Mouse (Mus musculus) embryonic facial prominence, embryonic 14.5 days (tissue): ENCODE data around the gene Jarid2. TPM values are rescaled to one million over a fixed set of nuclear protein-coding genes. Genes with fewer than 3 reads are reported as not detected.

Source experiments
- ATAC-seq: fragments of 200-750 bp; cut with Nextera tagmentation; 2 replicates; pipeline ENCODE4 v1.8.0; 2017; ENCODE audit warnings: low read depth, moderate number of reproducible peaks, moderate TSS enrichment
- DNase-seq: peaks from one replicate; pipeline ENCODE4 v3.0.0-alpha.2; 2015; ENCODE audit warnings: low spot score
- H3K27ac ChIP-seq: fragments of 300-500 bp; sonication (generic); replicated peaks from 2 replicates; pipeline ENCODE4 v1.5.1; 2014; ENCODE audit warnings: low read depth, mild to moderate bottlenecking, low read length, moderate library complexity
- H3K27me3 ChIP-seq: fragments of 300-500 bp; sonication (generic); replicated peaks from 2 replicates; pipeline ENCODE4 v1.6.1; 2014; ENCODE audit warnings: low read length; ENCODE audit not compliant: control insufficient read depth, insufficient read depth
- H3K36me3 ChIP-seq: fragments of 300-500 bp; sonication (generic); 2 replicates; pipeline ENCODE4 v1.6.1; 2014; ENCODE audit warnings: low read length, mixed read lengths; ENCODE audit not compliant: control insufficient read depth, insufficient read depth
- H3K4me1 ChIP-seq: fragments of 300-500 bp; sonication (generic); 2 replicates; pipeline ENCODE4 v1.6.1; 2014; ENCODE audit warnings: antibody characterized with exemption, low read length; ENCODE audit not compliant: control insufficient read depth, insufficient read depth
- H3K4me2 ChIP-seq: fragments of 300-500 bp; sonication (generic); 2 replicates; pipeline ENCODE4 v1.6.1; 2014; ENCODE audit warnings: low read depth, mild to moderate bottlenecking, low read length, moderate library complexity, mixed read lengths
- H3K4me3 ChIP-seq: fragments of 300-500 bp; sonication (generic); 2 replicates; pipeline ENCODE4 v1.5.1; 2014; ENCODE audit warnings: low read depth, mild to moderate bottlenecking, low read length
- H3K9ac ChIP-seq: fragments of 300-500 bp; sonication (generic); 2 replicates; pipeline ENCODE4 v1.6.1; 2014; ENCODE audit warnings: low read depth, mild to moderate bottlenecking, low read length, moderate library complexity, mixed read lengths
- H3K9me3 ChIP-seq: fragments of 300-500 bp; sonication (generic); 2 replicates; pipeline ENCODE4 v1.6.1; 2016; ENCODE audit warnings: low read length; ENCODE audit not compliant: control insufficient read depth
- WGBS: fragments of 180-500 bp; shearing (Covaris S2); extraction: QIAGEN DNeasy Blood & Tissue Kit; methylation state at CpG from one replicate; pipeline ENCODE4 v1.1.7; 2014; 5-methylcytosine and 5-hydroxymethylcytosine counted together
- polyA plus RNA-seq: library from polyadenylated mRNA; unstranded; fragments of >200 nt; fragmentation: Nextera tagmentation; extraction: Ambion mirVana; gene quantifications from 2 replicates; pipeline ENCODE4 v1.2.1, GENCODE M21; 2014

Gene Jarid2
- polyA plus RNA-seq, 1 experiment from 2014 or later, result 16.1 TPM

DNA sequence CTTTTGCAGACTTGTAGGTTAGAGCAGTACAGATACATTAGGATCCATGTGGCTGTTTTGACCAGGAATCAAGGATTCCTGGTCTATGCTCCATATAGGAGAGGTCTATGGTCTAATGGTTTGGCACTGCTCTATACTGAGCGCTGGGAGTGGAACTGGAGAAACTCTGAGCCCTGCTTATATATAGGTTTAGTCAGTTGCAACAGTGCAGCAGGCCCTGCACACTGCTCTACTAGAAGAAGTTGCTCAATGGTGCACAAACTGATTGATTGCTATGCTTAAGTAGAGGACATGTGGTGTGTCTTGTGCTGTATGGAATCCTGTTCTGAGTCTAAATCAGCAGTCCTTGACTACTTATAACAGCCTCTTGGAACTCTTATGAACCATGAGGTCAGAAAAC, 31.5 kb downstream of the Jarid2 start:
- H3K4me3 ChIP-seq, result no peak overlapping the region
- no peaks in the 10 kb centered on the region for H3K9me3 ChIP-seq
- H3K4me1 ChIP-seq, result no peaks in the 10 kb centered on the region
- no peak overlapping the region for H3K4me2 ChIP-seq
- 96% methylated on average over 1 of the region's 1 CpGs for WGBS
- H3K36me3 ChIP-seq, result peaks cover 2% of the 10 kb centered on the region; the same call in 1 of the 2 replicates
- H3K9ac ChIP-seq, result no peak overlapping the region
- no peak for DNase-seq
- H3K27ac ChIP-seq, result no peak overlapping the region
- H3K27me3 ChIP-seq, result no peaks in the 10 kb centered on the region
- no peak for ATAC-seq

DNA sequence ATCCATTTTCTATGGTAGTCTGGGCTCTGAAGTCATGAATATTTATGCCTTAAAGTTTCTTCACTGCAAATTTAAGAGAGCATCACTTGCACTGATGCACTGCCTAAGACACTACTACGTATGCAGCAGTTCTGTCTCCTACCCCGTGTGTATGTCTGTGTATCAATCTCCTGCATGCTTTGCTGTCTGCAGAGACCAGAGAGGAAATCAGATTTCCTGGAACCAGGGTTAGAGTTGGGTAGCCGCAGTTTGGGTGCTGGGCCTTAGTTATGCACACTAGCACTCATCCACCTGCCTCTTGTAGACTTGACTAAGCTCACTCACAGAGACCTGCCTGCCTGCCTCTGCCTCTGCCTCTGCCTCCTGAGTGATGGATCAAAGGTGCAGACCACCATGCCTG, 33.8 kb downstream of the Jarid2 start:
- DNase-seq (no peak), ATAC-seq (no peak)
- H3K4me3 ChIP-seq, result no peak overlapping the region
- H3K36me3 ChIP-seq, result peaks cover 2% of the 10 kb centered on the region; the same call in 1 of the 2 replicates
- H3K27me3 ChIP-seq, result no peaks in the 10 kb centered on the region
- H3K27ac ChIP-seq, result no peak overlapping the region
- 71% methylated on average over 3 of the region's 3 CpGs for WGBS
- no peak overlapping the region for H3K4me2 ChIP-seq
- H3K4me1 ChIP-seq, result no peaks in the 10 kb centered on the region
- no peak overlapping the region for H3K9ac ChIP-seq
- H3K9me3 ChIP-seq, result no peaks in the 10 kb centered on the region

DNA sequence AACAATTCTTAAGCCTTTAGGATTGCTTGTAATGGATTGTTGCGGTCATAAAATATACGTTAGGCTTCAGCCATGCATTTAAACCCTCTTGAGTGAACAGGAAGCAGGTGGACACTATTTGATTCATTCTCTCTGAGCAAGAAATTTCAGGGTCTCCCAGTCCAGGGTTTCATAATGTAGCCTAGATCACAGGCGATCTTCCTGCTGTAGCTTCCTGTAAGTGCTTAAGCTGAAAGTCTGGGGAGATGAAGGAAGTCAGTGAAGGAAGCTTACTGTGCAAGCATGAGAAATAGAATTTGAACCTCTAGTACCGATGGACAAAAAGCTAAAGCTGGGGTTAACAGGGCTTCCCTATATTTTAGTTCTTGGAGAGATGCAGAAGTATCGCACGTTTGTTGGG, 38.5 kb downstream of the Jarid2 start:
- no peak for DNase-seq
- WGBS, result 79% methylated on average over 6 of the region's 6 CpGs
- H3K4me3 ChIP-seq, result no peak overlapping the region
- peaks cover 8% of the 10 kb centered on the region; the same call in 1 of the 2 replicates for H3K4me1 ChIP-seq
- H3K9me3 ChIP-seq, result no peaks in the 10 kb centered on the region
- H3K27ac ChIP-seq, result no peak overlapping the region
- no peak overlapping the region for H3K4me2 ChIP-seq
- no peak overlapping the region for H3K9ac ChIP-seq
- no peaks in the 10 kb centered on the region for H3K27me3 ChIP-seq
- peaks cover 2% of the 10 kb centered on the region; the same call in 1 of the 2 replicates for H3K36me3 ChIP-seq
- ATAC-seq, result no peak

DNA sequence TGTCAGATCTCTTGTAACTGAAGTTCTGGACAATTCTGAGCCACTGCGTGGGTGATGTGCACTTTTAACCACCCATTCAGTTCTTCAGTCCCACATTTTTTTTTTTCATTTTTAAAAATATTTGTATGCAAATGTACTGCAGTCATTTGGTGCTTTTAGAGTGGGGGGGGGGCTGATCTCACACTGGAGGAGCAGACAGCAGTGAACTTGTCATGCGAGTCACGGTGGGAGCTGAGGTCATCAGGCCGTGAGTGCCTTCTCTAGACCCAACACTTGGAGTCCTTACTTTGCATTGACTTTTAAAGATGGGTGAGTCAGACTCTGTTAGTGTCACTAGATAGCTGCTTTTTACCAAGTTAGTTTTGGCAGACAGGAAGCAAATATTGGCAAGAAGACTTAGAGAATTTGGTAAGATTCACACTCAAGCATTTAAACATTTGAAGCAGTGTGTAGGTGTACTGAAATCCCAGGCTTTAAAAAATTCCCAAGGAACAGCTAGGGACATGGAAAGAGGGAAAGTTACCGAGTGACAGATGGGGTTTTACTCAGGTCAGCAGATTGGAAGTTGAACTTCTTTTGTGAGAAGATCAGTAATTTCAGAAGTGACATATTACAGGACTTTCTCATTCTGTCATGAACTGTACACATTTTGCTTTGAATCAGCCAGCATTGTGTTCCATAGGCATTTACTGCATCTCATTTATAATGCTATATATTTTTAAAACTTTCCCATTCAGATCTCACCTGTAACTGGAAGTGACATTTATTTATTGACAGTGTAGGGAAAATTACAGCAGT, 41.7 kb downstream of the Jarid2 start:
- H3K9ac ChIP-seq, result no peak overlapping the region
- H3K4me1 ChIP-seq, result peaks cover 8% of the 10 kb centered on the region; the same call in 1 of the 2 replicates
- no peaks in the 10 kb centered on the region for H3K27me3 ChIP-seq
- WGBS, result 60% methylated on average over 5 of the region's 5 CpGs
- no peaks in the 10 kb centered on the region for H3K9me3 ChIP-seq
- H3K4me3 ChIP-seq, result no peak overlapping the region
- DNase-seq (no peak), ATAC-seq (no peak)
- no peak overlapping the region for H3K27ac ChIP-seq
- no peak overlapping the region for H3K4me2 ChIP-seq
- H3K36me3 ChIP-seq, result no peaks in the 10 kb centered on the region

DNA sequence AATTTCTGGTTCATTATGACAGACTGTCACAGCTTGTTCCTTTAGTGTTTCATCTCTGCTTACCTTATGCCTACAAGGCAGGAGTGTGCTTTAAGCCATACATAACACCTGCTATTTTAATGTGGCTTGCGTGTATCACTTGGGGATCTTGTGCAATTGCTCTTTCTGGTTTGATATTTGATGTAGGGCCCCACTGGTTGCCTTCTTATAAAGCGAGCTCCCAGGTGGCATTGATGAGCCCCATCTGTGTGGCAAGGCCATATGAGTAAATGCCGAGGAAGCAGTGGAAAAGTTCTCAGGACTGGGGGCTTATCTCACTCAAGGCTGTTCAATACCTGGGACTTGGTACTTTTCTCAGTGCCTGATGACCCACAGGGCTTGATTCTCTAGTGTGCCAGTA, 43.5 kb downstream of the Jarid2 start:
- Histone ChIP-seq H3K4me3 (no peak overlapping the region), H3K9ac (no peak overlapping the region), H3K4me1 (peaks cover 8% of the 10 kb centered on the region; the same call in 1 of the 2 replicates), H3K4me2 (no peak overlapping the region), H3K27ac (no peak overlapping the region), H3K9me3 (no peaks in the 10 kb centered on the region), H3K36me3 (no peaks in the 10 kb centered on the region), H3K27me3 (no peaks in the 10 kb centered on the region)
- no peak for ATAC-seq
- 81% methylated on average over 3 of the region's 3 CpGs for WGBS
- no peak for DNase-seq

DNA sequence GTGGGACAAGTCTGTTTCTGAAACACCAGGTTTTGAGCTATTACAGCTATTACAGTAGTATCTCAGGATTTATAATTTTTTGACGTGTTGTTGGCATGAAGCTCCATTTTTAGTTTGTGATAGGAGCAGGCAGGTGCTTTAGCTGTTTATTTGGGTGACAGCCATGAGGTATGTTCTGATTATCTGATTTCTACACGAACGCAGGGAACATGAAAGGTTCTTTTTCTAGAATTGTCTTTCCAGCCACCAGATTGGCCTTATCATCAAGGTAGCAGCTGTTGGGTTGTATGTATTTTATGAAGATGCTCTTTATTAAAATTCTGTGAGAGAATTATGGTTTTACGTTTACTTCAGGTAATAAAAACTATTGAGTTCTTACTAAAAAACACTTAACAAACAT, 45.1 kb downstream of the Jarid2 start:
- no peak overlapping the region for H3K4me2 ChIP-seq
- no peaks in the 10 kb centered on the region for H3K27me3 ChIP-seq
- WGBS, result 83% methylated on average over 4 of the region's 4 CpGs
- H3K4me1 ChIP-seq, result peaks cover 13% of the 10 kb centered on the region; the same call in 1 of the 2 replicates
- no peak overlapping the region for H3K27ac ChIP-seq
- no peaks in the 10 kb centered on the region for H3K9me3 ChIP-seq
- ATAC-seq, result no peak
- no peak for DNase-seq
- no peaks in the 10 kb centered on the region for H3K36me3 ChIP-seq
- H3K4me3 ChIP-seq, result no peak overlapping the region
- no peak overlapping the region for H3K9ac ChIP-seq

DNA sequence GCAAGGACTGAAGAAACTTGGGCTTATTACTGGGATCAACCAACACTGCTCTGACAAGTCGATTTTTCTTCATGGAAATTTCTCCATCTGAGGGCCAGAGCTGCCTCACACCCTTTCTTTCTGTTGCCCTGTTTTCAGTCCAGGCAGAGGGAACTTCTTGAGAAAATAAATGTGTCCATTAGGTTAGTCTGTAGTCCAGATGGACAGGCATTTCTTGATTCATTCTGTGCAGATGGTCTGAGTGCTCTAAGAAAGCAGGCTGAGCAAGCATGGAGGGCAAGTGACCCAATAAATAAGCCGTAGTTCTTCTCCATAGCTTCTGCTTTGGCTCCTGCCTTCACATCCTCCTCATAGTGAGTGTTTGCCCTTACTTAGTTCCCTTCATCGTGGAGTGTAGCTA, 46.1 kb downstream of the Jarid2 start:
- Histone ChIP-seq H3K36me3 (no peaks in the 10 kb centered on the region), H3K4me3 (no peak overlapping the region), H3K27ac (no peak overlapping the region), H3K4me2 (no peak overlapping the region), H3K9me3 (no peaks in the 10 kb centered on the region), H3K27me3 (no peaks in the 10 kb centered on the region), H3K9ac (no peak overlapping the region), H3K4me1 (0 out of 2 replicates have a peak, but pooled peaks cover 8% of the 10 kb centered on the region)
- no peak for ATAC-seq
- WGBS, result 79% methylated on average over 3 of the region's 3 CpGs
- DNase-seq, result no peak

DNA sequence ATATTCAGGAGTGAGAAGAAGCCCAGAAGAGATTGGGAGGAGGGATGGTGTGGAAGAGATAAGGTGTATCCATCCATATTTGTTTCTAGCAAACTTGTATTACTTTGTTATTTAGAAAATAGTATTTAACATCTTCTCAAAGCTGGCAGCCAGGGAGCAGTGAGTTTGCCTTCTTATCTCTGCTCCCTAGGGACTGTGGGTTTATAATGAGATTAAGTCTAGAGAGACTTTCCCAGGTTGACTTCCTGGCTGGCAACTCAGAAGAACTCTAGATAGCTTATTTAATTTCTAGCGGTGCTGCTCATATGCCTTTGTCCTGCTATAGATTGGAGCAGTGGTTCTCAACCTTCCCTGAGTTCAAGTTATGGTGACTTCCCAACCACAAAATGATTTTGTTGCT, 51.2 kb downstream of the Jarid2 start:
- Histone ChIP-seq H3K9me3 (no peaks in the 10 kb centered on the region), H3K4me1 (peaks cover 14% of the 10 kb centered on the region; the same call in 1 of the 2 replicates), H3K9ac (no peak overlapping the region), H3K4me3 (no peak overlapping the region), H3K4me2 (no peak overlapping the region), H3K27me3 (no peaks in the 10 kb centered on the region), H3K36me3 (no peaks in the 10 kb centered on the region), H3K27ac (no peak overlapping the region)
- DNase-seq (peak; percentile 41), ATAC-seq (no peak)
- 68% methylated on average over 1 of the region's 1 CpGs for WGBS

DNA sequence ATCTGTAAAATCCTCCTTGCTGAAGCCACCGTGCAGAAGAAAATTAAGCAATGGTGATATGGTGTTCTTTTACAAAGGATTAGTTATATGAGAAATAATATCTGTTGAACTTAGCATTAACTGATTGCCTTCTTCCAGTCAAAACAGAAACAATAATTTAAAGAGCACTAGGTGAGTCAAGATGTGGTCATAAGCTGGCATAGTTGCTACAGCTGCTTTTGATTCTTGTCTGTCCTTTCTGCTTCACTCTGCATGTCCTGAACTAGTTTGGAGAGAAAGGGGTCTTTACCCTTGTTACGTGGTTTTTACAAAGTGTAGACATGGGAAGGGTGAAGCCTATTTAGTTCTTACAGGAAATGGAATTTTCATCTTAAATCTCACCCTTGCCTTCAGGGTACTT, 51.9 kb downstream of the Jarid2 start:
- Histone ChIP-seq H3K27me3 (no peaks in the 10 kb centered on the region), H3K4me2 (no peak overlapping the region), H3K9me3 (no peaks in the 10 kb centered on the region), H3K4me1 (peaks cover 15% of the 10 kb centered on the region; the same call in 1 of the 2 replicates), H3K36me3 (no peaks in the 10 kb centered on the region), H3K27ac (no peak overlapping the region), H3K9ac (no peak overlapping the region), H3K4me3 (no peak overlapping the region)
- DNase-seq (no peak), ATAC-seq (no peak)
- 43% methylated on average over 2 of the region's 2 CpGs for WGBS
